Mouse (Mus musculus) heart, postnatal 0 days (tissue): ENCODE measurements at regions not wholly inside any gene's neighbourhood (a gene's known extent, or its start where the extent isn't known, plus 50 kb on each side); places are given as distances from the start of the nearest gene placed in this dataset.

Experiments
- ATAC-seq: fragments of 200-750 bp; cut with Nextera tagmentation; 2 replicates; pipeline ENCODE4 v1.8.0; 2017; ENCODE audit warnings: low read depth, moderate number of reproducible peaks, moderate library complexity; ENCODE audit not compliant: insufficient read depth
- DNase-seq: peaks from one replicate; pipeline ENCODE4 v3.0.0-alpha.2; 2016; ENCODE audit warnings: low spot score
- H3K27ac ChIP-seq: fragments of 300-500 bp; sonication (generic); 2 replicates; pipeline ENCODE4 v1.5.1; 2014; ENCODE audit warnings: low read depth, mild to moderate bottlenecking
- H3K27me3 ChIP-seq: fragments of 300-500 bp; sonication (generic); 2 replicates; pipeline ENCODE4 v1.6.1; 2014; ENCODE audit warnings: low read length, mixed read lengths; ENCODE audit not compliant: control insufficient read depth, insufficient read depth
- H3K36me3 ChIP-seq: fragments of 300-500 bp; sonication (generic); replicated peaks from 2 replicates; pipeline ENCODE4 v1.6.1; 2014; ENCODE audit warnings: low read length, mixed read lengths; ENCODE audit not compliant: control insufficient read depth, insufficient read depth
- H3K4me1 ChIP-seq: fragments of 300-500 bp; sonication (generic); 2 replicates; pipeline ENCODE4 v1.6.1; 2014; ENCODE audit warnings: antibody characterized with exemption; ENCODE audit not compliant: control insufficient read depth, insufficient read depth
- H3K4me2 ChIP-seq: fragments of 300-500 bp; sonication (generic); 2 replicates; pipeline ENCODE4 v1.6.1; 2014; ENCODE audit warnings: low read depth, mild to moderate bottlenecking, low read length, moderate library complexity
- H3K4me3 ChIP-seq: fragments of 300-500 bp; sonication (generic); 2 replicates; pipeline ENCODE4 v1.5.1; 2014; ENCODE audit warnings: low read depth, low read length
- H3K9ac ChIP-seq: fragments of 300-500 bp; sonication (generic); replicated peaks from 2 replicates; pipeline ENCODE4 v1.6.1; 2014; ENCODE audit warnings: low read depth, low read length, mixed read lengths
- H3K9me3 ChIP-seq: fragments of 300-500 bp; sonication (generic); replicated peaks from 2 replicates; pipeline ENCODE4 v1.6.1; 2016; ENCODE audit warnings: low read length; ENCODE audit not compliant: control insufficient read depth
- CTCF ChIP-seq: IDR thresholded peaks from 2 replicates; pipeline ENCODE4 v1.5.1; 2016; ENCODE audit warnings: antibody characterized with exemption, control low read depth, low read depth
- EP300 ChIP-seq: IDR thresholded peaks from 2 replicates; pipeline ENCODE4 v1.6.1; 2016; ENCODE audit warnings: antibody characterized with exemption, low read depth
- WGBS: fragments of 180-500 bp; shearing (Covaris S2); extraction: QIAGEN DNeasy Blood & Tissue Kit; methylation state at CpG from one replicate; pipeline ENCODE4 v1.1.7; 2014; 5-methylcytosine and 5-hydroxymethylcytosine counted together

DNA sequence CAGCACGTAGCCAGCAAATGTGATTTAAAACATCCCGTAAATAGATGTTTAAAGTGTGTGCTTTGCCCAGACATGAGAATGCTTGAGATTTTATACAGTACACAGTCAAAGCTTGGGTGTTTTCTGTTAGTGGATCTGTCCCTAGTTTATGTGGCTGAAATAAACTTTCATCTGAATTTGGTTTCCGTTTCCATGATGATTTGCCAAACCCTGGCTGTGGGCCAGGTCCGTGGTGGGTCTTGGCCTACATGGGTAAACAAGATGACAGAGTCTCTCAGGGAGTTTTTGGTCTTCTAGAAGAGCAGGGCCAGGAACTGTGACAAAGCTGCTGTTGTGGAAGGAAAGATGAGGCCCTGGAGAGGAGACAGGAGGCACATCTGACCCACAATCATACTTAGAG lies 91.9 kb downstream of the Lbh start:
- H3K27ac ChIP-seq: no peak overlapping the region
- H3K36me3 ChIP-seq: no peaks in the 10 kb centered on the region
- WGBS: 68% methylated on average over 4 of the region's 4 CpGs
- no peak overlapping the region for H3K4me3 ChIP-seq
- no peaks in the 10 kb centered on the region for H3K27me3 ChIP-seq
- TF ChIP-seq EP300: no peak
- TF ChIP-seq CTCF: no peak
- no peak overlapping the region for H3K4me2 ChIP-seq
- ATAC-seq (no peak), DNase-seq (no peak)
- no peaks in the 10 kb centered on the region for H3K9me3 ChIP-seq
- peaks cover 39% of the 10 kb centered on the region for H3K4me1 ChIP-seq
- no peak overlapping the region for H3K9ac ChIP-seq

DNA sequence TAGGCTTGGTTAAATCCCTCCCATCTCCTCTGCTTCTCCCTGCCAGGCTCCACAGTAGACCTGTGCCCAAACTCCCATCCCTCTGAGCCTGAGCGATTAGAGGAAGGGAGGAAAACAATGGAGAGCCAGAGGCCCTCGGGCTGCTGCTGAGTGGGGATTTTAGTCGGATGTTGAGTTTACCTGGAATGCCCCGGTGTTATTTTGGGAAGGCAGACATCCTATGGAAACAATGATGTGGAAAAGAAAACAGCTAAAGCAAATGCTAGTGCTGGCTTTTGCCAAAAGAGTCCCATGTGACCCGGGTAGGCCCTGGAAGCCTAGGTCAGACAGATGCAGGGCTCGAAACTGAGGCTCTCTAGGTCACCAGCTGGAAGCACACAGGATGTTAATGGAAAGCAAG lies 94.3 kb downstream of the Lbh start:
- Histone ChIP-seq H3K9me3 (no peaks in the 10 kb centered on the region), H3K27ac (peak overlapping the region; percentile 58), H3K27me3 (no peaks in the 10 kb centered on the region), H3K4me2 (no peak overlapping the region), H3K9ac (no peak overlapping the region), H3K4me1 (peaks cover 43% of the 10 kb centered on the region), H3K36me3 (no peaks in the 10 kb centered on the region), H3K4me3 (no peak overlapping the region)
- no peak for ATAC-seq
- TF ChIP-seq CTCF (no peak), EP300 (no peak)
- WGBS: 38% methylated on average over 6 of the region's 6 CpGs
- no peak for DNase-seq

DNA sequence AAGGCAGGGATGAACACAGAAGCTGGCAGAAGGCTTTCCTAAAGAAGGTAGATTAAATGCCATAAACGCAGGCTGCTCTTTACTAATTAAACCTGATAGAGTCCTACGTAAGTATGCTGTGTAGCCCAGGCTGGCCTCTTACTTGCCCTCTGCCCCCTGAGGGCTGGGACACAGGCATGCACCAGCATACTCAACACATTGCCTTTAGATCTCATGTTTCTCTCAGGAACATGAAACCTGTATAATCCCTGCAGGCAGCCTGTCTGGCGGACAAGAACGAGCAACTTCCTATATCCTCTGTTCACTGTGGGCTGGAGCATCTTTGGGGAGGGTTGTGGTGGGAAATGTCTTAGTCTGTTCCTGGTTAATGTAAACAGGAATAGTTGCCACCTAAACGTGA lies 94.8 kb upstream of the Lclat1 start:
- no peak overlapping the region for H3K4me2 ChIP-seq
- H3K27me3 ChIP-seq: no peaks in the 10 kb centered on the region
- H3K4me3 ChIP-seq: no peak overlapping the region
- ATAC-seq: no peak
- no peaks in the 10 kb centered on the region for H3K9me3 ChIP-seq
- H3K9ac ChIP-seq: no peak overlapping the region
- H3K36me3 ChIP-seq: no peaks in the 10 kb centered on the region
- H3K27ac ChIP-seq: peak overlapping the region; percentile 58
- peaks cover 43% of the 10 kb centered on the region for H3K4me1 ChIP-seq
- WGBS: 54% methylated on average over 5 of the region's 5 CpGs
- DNase-seq: no peak
- TF ChIP-seq EP300 (no peak), CTCF (no peak)

- no peak overlapping the region for H3K4me3 ChIP-seq
- peak; percentile 44 for DNase-seq
- peaks cover 43% of the 10 kb centered on the region for H3K4me1 ChIP-seq
- 42% methylated on average over 9 of the region's 9 CpGs for WGBS
- peak; percentile 29; the same call in 1 of the 2 replicates for TF ChIP-seq EP300
- no peak for TF ChIP-seq CTCF
- ATAC-seq: peak; percentile 37
- H3K27me3 ChIP-seq: no peaks in the 10 kb centered on the region
- H3K9ac ChIP-seq: no peak overlapping the region
- peak overlapping the region; percentile 58 for H3K27ac ChIP-seq
- no peaks in the 10 kb centered on the region for H3K36me3 ChIP-seq
- no peak overlapping the region for H3K4me2 ChIP-seq
- H3K9me3 ChIP-seq: no peaks in the 10 kb centered on the region
Observed at GRCm38 (mm10) chr17:73014090-73014853, 93.5 kb upstream of the Lclat1 start.

DNA sequence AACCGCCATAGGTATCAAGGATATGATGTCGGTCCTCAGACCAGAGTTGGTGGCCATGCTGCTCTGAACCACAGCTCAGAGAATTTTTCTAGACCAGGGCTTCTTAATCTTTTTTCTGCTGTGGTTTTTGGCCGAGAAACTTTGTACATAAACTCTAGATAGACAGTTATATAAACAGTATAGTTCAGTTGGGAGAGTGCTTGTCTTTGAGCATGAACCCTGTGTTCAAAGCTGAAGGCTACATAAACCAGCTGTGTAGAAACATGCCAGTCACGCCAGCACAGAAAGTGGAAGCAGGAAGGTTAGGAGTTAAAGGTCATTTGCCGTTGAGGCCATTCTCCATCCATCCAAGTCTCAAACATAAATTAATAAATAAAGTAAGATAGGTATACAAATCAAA lies 90.6 kb upstream of the Lclat1 start:
- no peaks in the 10 kb centered on the region for H3K27me3 ChIP-seq
- H3K4me1 ChIP-seq: peaks cover 50% of the 10 kb centered on the region
- no peaks in the 10 kb centered on the region for H3K9me3 ChIP-seq
- H3K4me3 ChIP-seq: no peak overlapping the region
- no peak overlapping the region for H3K9ac ChIP-seq
- no peaks in the 10 kb centered on the region for H3K36me3 ChIP-seq
- TF ChIP-seq EP300 (no peak), CTCF (no peak)
- no peak overlapping the region for H3K27ac ChIP-seq
- WGBS: 72% methylated on average over 5 of the region's 5 CpGs
- ATAC-seq: no peak
- H3K4me2 ChIP-seq: no peak overlapping the region
- no peak for DNase-seq

GRCm38 (mm10) chr17:73022630-73023051 lies 85.1 kb upstream of the Lclat1 start:
- ATAC-seq (peak; percentile 97), DNase-seq (peak; percentile 95)
- peak; percentile 100 for TF ChIP-seq EP300
- TF ChIP-seq CTCF: 0 out of 2 replicates have a peak, but pooled peaks have one; percentile 12
- Histone ChIP-seq H3K9me3 (no peaks in the 10 kb centered on the region), H3K9ac (peak overlapping the region; percentile 38; the same call in 1 of the 2 replicates), H3K4me1 (peaks cover 23% of the 10 kb centered on the region), H3K36me3 (no peaks in the 10 kb centered on the region), H3K27ac (peak overlapping the region; percentile 97), H3K27me3 (no peaks in the 10 kb centered on the region), H3K4me3 (no peak overlapping the region), H3K4me2 (no peak overlapping the region)
- WGBS: 9% methylated on average over 8 of the region's 8 CpGs
